Mouse (Mus musculus) intestine, embryonic 16.5 days (tissue): Measurements from ENCODE around the gene Ddx58. TPM values are rescaled to one million over a fixed set of nuclear protein-coding genes. Genes with fewer than 3 reads are reported as not detected.

Experiments
- ATAC-seq: fragments of 200-750 bp; cut with Nextera tagmentation; 2 replicates; pipeline ENCODE4 v1.8.0; 2017; ENCODE audit warnings: moderate TSS enrichment, moderate library complexity
- H3K27ac ChIP-seq: fragments of 300-500 bp; sonication (generic); 2 replicates; pipeline ENCODE4 v1.5.1; 2014; ENCODE audit warnings: mild to moderate bottlenecking, low read length
- H3K27me3 ChIP-seq: fragments of 300-500 bp; sonication (generic); replicated peaks from 2 replicates; pipeline ENCODE4 v1.6.1; 2014; ENCODE audit warnings: low read length, control low read depth, mixed read lengths; ENCODE audit not compliant: control insufficient read depth, insufficient read depth
- H3K36me3 ChIP-seq: fragments of 300-500 bp; sonication (generic); 2 replicates; pipeline ENCODE4 v1.6.1; 2014; ENCODE audit warnings: low read length, control low read depth; ENCODE audit not compliant: control insufficient read depth, insufficient read depth
- H3K4me1 ChIP-seq: fragments of 300-500 bp; sonication (generic); 2 replicates; pipeline ENCODE4 v1.6.1; 2014; ENCODE audit warnings: low read length, control low read depth, mixed read lengths; ENCODE audit not compliant: control insufficient read depth, insufficient read depth
- H3K4me2 ChIP-seq: fragments of 300-500 bp; sonication (generic); 2 replicates; pipeline ENCODE4 v1.6.1; 2014; ENCODE audit warnings: low read depth, low read length, control low read depth
- H3K4me3 ChIP-seq: fragments of 300-500 bp; sonication (generic); 2 replicates; pipeline ENCODE4 v1.5.1; 2014; ENCODE audit warnings: mild to moderate bottlenecking, low read length
- H3K9ac ChIP-seq: fragments of 300-500 bp; sonication (generic); 2 replicates; pipeline ENCODE4 v1.6.1; 2014; ENCODE audit warnings: low read depth, low read length
- H3K9me3 ChIP-seq: fragments of 300-500 bp; sonication (generic); 2 replicates; pipeline ENCODE4 v1.6.1; 2016; ENCODE audit warnings: low read length, control low read depth; ENCODE audit not compliant: control insufficient read depth
- WGBS: fragments of 180-500 bp; shearing (Covaris S2); extraction: QIAGEN DNeasy Blood & Tissue Kit; methylation state at CpG from one replicate; pipeline ENCODE4 v1.1.7; 2014; 5-methylcytosine and 5-hydroxymethylcytosine counted together
- polyA plus RNA-seq: library from polyadenylated mRNA; unstranded; fragments of >200 nt; fragmentation: Nextera tagmentation; extraction: Ambion mirVana; gene quantifications from 2 replicates; pipeline ENCODE4 v1.2.1, GENCODE M21; 2015

Gene Ddx58
- polyA plus RNA-seq, 1 experiment from 2014 or later: 9.9 TPM

DNA sequence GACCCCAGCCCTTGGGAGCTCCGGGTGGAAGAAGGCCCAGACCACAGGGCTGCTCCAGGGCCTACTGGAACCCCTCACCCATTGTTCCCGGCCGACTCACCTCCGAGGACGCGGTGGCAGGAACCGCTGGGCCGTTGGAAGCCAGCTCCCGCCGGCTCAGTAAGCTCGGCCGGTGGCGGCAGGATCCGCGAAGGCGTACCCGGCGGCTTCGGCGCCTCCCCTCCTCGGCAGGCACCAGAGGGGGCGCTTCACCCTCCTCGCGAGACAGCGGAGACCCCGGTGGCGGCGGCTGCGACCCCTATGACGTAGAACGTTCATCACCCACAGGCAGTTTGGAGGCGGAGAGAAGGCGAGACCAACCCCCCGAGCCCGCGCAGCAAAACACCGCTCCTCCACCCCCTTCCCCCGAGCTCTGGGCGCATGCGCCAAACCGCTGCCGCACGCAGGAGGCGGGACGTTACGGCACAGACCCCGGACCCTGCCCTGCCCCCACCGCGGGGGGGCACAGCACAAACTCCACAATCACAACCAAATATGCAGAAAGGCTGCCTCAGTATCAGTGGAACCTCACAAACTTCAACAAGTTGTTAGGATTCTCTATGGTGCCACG is 28.7 kb upstream of the Ddx58 start:
- Histone ChIP-seq H3K9me3 (no peaks in the 10 kb centered on the region), H3K27ac (peak overlapping the region; percentile 100), H3K4me3 (peak overlapping the region; percentile 83), H3K9ac (peak overlapping the region; percentile 94), H3K4me2 (peak overlapping the region; percentile 88), H3K36me3 (no peaks in the 10 kb centered on the region), H3K27me3 (no peaks in the 10 kb centered on the region), H3K4me1 (peaks cover 18% of the 10 kb centered on the region)
- ATAC-seq: peak; percentile 71
- WGBS: under 1% methylated on average over 50 of the region's 50 CpGs

DNA sequence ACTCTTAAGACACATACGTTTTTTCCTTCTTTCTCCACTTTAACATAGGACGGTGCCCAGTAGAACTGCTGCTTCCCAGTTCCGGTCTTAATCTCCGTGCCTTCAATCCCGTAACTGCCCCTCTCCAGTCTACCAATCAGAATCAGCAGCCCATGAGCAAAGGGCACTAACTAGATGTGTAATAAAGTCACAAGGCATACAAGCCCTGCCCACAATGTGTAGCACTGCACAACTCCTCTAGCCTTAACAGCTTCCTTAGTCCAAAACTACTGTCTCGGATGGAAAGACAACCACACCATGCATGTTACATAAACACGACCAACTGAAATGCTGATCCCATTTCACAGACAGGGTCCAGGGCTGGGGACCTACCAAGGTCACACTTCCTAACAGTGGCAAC is 28.1 kb upstream of the Ddx58 start:
- peak; percentile 61 for ATAC-seq
- WGBS: 56% methylated on average over 7 of the region's 7 CpGs

DNA sequence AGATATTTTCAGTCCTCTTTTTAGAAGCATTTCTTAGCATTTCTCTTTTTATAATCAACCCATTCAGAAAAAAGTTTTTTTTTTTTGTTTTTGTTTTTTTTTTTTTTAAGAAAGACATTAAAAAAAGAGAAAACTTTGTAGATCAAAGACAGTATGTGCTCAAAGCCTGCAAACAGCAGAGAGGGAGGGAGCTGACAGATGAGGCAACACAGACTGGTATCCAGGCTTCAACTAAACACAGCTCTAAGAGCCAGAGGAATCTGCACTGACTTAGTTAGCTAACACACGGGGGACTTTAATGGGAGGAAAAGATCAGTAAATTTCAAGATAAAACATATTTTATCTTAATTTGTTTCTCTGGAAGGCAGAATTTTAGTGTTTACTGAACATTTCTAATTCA is 24.7 kb upstream of the Ddx58 start:
- Histone ChIP-seq H3K27ac (no peak overlapping the region), H3K9ac (no peak overlapping the region), H3K36me3 (peaks cover 15% of the 10 kb centered on the region), H3K4me3 (no peak overlapping the region), H3K4me2 (no peak overlapping the region), H3K9me3 (no peaks in the 10 kb centered on the region), H3K27me3 (no peaks in the 10 kb centered on the region), H3K4me1 (peaks cover 18% of the 10 kb centered on the region)
- 49% methylated on average over 1 of the region's 1 CpGs for WGBS
- no peak for ATAC-seq

More for the DNA sequence above, 28.1 kb upstream of the Ddx58 start:
- H3K27ac ChIP-seq: peak overlapping the region; percentile 100
- peak overlapping the region; percentile 83 for H3K4me3 ChIP-seq
- H3K36me3 ChIP-seq: peaks cover 2% of the 10 kb centered on the region; the same call in 1 of the 2 replicates
- no peaks in the 10 kb centered on the region for H3K9me3 ChIP-seq
- peak overlapping the region; percentile 94 for H3K9ac ChIP-seq
- H3K4me2 ChIP-seq: peak overlapping the region; percentile 88
- peaks cover 18% of the 10 kb centered on the region for H3K4me1 ChIP-seq
- H3K27me3 ChIP-seq: no peaks in the 10 kb centered on the region

DNA sequence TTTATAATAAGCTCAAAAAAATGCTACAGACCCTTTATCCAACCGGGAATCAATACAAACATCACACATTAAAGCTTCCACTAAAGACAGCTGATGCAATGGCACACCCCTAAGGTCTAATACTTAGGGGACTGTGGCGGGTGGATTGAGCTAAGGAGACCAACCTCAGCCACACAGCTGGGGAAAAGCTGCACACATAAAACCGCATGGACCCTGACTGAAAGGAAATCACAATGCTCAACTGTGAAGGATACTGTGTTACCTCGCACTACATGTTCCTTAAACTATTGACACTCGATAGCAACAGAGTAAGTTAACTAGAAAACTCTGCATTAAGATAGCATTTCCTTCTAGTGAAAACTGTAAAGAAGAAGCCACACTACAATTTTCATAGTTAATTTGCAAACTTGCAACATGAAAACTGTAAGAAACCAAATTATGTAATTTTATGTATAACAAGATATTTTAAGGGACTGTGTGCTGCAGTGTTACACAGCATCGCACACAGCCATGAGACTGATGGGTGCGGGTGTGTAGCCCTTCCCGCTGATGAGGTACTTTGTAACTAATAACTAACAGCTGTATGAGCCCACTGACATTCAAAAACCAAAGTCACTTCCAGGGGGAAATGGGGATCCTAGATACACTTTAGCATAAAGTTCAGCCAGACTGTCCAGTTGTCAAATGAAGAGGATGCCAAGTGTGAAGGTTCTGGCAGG is 14.9 kb upstream of the Ddx58 start:
- no peaks in the 10 kb centered on the region for H3K27me3 ChIP-seq
- H3K4me3 ChIP-seq: no peak overlapping the region
- no peak overlapping the region for H3K9ac ChIP-seq
- no peaks in the 10 kb centered on the region for H3K9me3 ChIP-seq
- H3K4me1 ChIP-seq: no peaks in the 10 kb centered on the region
- H3K4me2 ChIP-seq: no peak overlapping the region
- no peak for ATAC-seq
- 85% methylated on average over 8 of the region's 8 CpGs for WGBS
- peaks cover 4% of the 10 kb centered on the region; the same call in 1 of the 2 replicates for H3K36me3 ChIP-seq
- no peak overlapping the region for H3K27ac ChIP-seq

DNA sequence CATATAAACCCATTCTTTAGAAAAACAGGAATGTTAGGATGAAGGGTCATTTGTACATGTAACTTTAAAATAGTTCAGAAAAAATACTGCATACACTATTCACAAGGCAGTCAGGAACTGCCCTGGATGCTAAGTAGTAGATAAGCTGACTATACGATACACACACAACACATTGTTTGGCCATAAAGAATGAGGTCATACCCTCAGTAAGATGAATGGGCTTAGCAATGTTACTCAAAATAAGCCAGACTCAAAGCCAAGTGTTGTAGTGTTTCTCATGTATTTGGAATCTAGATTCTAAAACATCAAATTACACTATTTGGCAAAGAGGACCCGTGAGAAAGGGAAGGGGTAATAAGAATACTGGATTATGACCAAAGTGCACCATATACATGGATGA is 14.1 kb upstream of the Ddx58 start:
- Histone ChIP-seq H3K27me3 (no peaks in the 10 kb centered on the region), H3K9me3 (no peaks in the 10 kb centered on the region), H3K36me3 (no peaks in the 10 kb centered on the region), H3K27ac (no peak overlapping the region), H3K4me2 (no peak overlapping the region), H3K4me1 (no peaks in the 10 kb centered on the region), H3K4me3 (no peak overlapping the region), H3K9ac (no peak overlapping the region)
- 55% methylated on average over 2 of the region's 2 CpGs for WGBS
- no peak for ATAC-seq

DNA sequence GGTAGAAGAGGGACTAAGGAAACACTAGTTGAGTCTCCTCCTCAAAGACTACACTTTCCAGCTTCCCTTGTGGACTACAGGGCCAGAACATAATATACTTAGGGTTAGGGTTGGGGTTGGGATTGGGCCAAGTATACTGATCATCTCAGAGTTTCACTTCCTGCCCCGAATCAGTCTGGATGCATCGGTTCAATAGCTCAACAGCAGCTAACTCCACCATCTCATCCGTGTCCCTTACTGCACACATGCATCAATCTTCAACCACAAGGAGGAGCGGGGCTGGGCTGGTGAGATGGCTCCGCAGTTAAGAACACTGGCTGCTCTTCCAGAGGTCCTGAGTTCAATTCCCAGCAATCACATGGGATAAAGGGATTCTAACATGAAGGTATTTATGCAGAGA is 11.4 kb upstream of the Ddx58 start:
- H3K4me1 ChIP-seq: no peaks in the 10 kb centered on the region
- no peaks in the 10 kb centered on the region for H3K27me3 ChIP-seq
- no peak overlapping the region for H3K9ac ChIP-seq
- no peak for ATAC-seq
- H3K4me2 ChIP-seq: no peak overlapping the region
- no peaks in the 10 kb centered on the region for H3K9me3 ChIP-seq
- H3K36me3 ChIP-seq: no peaks in the 10 kb centered on the region
- H3K27ac ChIP-seq: no peak overlapping the region
- H3K4me3 ChIP-seq: no peak overlapping the region
- WGBS: 91% methylated on average over 5 of the region's 5 CpGs

DNA sequence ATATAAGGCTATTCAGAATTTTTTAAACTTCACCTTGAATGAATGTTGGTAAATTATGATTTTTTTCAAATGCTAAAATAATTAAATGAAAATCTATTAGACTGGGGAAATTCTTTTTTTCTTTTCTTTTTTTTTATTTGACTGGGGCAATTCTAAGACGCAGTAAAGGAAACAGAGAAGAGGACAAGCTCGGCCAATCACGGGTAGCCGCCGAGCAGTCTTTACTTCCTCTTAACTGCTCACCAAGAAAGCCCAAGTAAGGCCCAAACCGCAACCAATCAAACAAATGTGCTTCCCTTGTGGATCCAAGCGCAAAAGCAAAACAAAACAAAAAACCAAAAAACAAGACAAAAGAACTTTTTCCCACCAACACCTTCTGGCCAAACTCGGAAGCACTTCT is 4.4 kb upstream of the Ddx58 start:
- Histone ChIP-seq H3K4me2 (no peak overlapping the region), H3K4me3 (no peak overlapping the region), H3K36me3 (no peaks in the 10 kb centered on the region), H3K9me3 (no peaks in the 10 kb centered on the region), H3K9ac (no peak overlapping the region), H3K27me3 (no peaks in the 10 kb centered on the region), H3K4me1 (no peaks in the 10 kb centered on the region), H3K27ac (no peak overlapping the region)
- ATAC-seq: no peak
- 79% methylated on average over 8 of the region's 8 CpGs for WGBS

DNA sequence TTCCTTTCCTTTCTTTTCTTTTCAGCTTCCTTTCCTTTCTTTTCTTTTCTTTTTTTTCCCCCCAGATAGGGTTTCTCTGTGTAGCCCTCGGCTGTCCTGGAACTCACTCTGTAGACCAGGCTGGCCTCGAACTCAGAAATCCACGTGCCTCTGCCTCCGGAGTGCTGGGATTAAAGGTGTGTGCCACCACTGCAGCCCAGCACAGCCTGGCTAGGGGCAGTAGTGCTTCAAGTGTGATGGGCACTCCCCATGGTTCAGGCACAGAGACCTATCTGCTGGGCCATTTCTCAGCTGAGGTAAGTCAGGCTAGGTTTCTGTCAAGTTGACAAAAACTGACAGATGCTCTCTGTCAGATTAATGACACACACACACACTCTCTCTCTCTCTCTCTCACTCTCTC is 3.4 kb upstream of the Ddx58 start:
- no peak overlapping the region for H3K9ac ChIP-seq
- no peak for ATAC-seq
- WGBS: 88% methylated on average over 4 of the region's 4 CpGs
- 0 out of 2 replicates have a peak, but pooled peaks cover 4% of the 10 kb centered on the region for H3K4me1 ChIP-seq
- no peak overlapping the region for H3K4me3 ChIP-seq
- H3K27ac ChIP-seq: no peak overlapping the region
- no peak overlapping the region for H3K4me2 ChIP-seq
- H3K9me3 ChIP-seq: no peaks in the 10 kb centered on the region
- H3K36me3 ChIP-seq: no peaks in the 10 kb centered on the region
- no peaks in the 10 kb centered on the region for H3K27me3 ChIP-seq

DNA sequence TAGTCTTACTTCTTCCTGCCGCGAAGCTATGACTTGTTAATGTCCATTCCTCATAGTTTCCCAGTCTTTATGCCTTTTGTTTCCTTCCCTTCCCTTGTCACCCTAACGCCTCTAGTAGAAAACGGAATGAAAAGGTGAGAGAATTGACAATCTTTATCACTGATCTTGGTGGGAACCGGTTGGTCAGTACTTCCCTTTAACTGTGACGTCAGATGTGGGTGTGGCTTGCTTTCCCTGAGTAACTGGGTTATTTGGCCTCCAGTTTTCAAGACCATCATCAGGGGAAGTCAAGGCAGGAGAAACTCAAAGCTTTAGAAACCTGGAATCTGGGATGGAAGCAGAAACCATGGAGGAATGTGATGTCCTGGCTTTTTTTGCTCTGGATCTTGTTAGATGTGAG is 2.3 kb upstream of the Ddx58 start:
- H3K36me3 ChIP-seq: no peaks in the 10 kb centered on the region
- H3K4me1 ChIP-seq: 0 out of 2 replicates have a peak, but pooled peaks cover 4% of the 10 kb centered on the region
- H3K4me2 ChIP-seq: no peak overlapping the region
- 55% methylated on average over 6 of the region's 6 CpGs for WGBS
- no peak overlapping the region for H3K27ac ChIP-seq
- H3K27me3 ChIP-seq: no peaks in the 10 kb centered on the region
- no peak for ATAC-seq
- H3K9me3 ChIP-seq: no peaks in the 10 kb centered on the region
- H3K4me3 ChIP-seq: no peak overlapping the region
- no peak overlapping the region for H3K9ac ChIP-seq
